In the genomic region with DNA sequence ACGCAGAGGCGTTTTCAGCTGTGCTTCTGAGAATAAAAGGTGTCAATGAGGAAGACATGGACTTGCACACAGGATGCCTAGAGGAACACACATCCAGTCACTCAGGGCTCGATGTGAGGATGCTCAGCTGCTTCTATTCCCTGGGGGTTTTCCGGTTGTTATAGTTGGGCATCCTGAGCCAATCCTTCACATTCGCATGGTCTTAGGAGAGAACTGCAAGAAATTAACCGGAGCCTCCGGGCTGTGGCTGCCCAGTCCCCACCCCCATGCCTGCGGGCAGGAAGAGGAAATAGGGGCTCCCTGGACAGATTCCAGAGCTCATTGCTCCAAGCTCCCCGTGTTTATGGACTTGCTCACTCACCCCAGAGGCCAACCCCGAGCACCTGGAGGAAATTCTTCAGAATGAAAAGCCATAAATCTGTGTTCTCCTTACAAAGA, we compare ENCODE assay signal across 8 mouse cellular contexts.
A peak's percentile ranks its signal among the peaks of the same experiment; 100 is the strongest.
DNase-seq lines count a peak whose midpoint lies in the region; ATAC-seq and TF ChIP-seq lines count a peak whose summit lies in the region.

No protein-coding gene starts in this region.

- H3K4me1 ChIP-seq in brown adipose tissue, adult 24 weeks (ENCODE audit: control insufficient read depth, insufficient read depth, insufficient read length, low read length), result peaks cover 28% of the 10 kb centered on the region
- H3K4me1 ChIP-seq in heart, embryonic 12.5 days (replicated peaks), result peaks cover 97% of the 10 kb centered on the region
- peaks cover 42% of the 10 kb centered on the region for H3K4me1 ChIP-seq in lung, postnatal 0 days (ENCODE audit: insufficient read depth, low read depth, low read length)
- H3K4me1 ChIP-seq in stomach, embryonic 15.5 days, result peaks cover 65% of the 10 kb centered on the region

- no peaks in the 10 kb centered on the region for H3K9me3 ChIP-seq in heart, embryonic 12.5 days (replicated peaks)
- H3K9me3 ChIP-seq in lung, postnatal 0 days (ENCODE audit: low read length), result no peaks in the 10 kb centered on the region
- no peaks in the 10 kb centered on the region for H3K9me3 ChIP-seq in stomach, embryonic 15.5 days

- H3K4me2 ChIP-seq in heart, embryonic 12.5 days, result peak overlapping the region; percentile 52
- peak overlapping the region; percentile 32 for H3K4me2 ChIP-seq in lung, postnatal 0 days (replicated peaks; ENCODE audit: low read depth, low read length)
- H3K4me2 ChIP-seq in stomach, embryonic 15.5 days, result peak overlapping the region; percentile 38

- no peak for TF ChIP-seq CTCF in lung, postnatal 0 days (IDR thresholded peaks at IDR 0.05)

- no peak for TF ChIP-seq EP300 in lung, postnatal 0 days (IDR thresholded peaks at IDR 0.05)

- H3K36me3 ChIP-seq in heart, embryonic 12.5 days, result 0 out of 2 replicates have a peak, but pooled peaks cover 4% of the 10 kb centered on the region
- H3K36me3 ChIP-seq in lung, postnatal 0 days (ENCODE audit: insufficient read depth, low read length), result no peaks in the 10 kb centered on the region
- H3K36me3 ChIP-seq in stomach, embryonic 15.5 days, result no peaks in the 10 kb centered on the region

- WGBS in heart, embryonic 12.5 days, result 31% methylated on average over 10 of the region's 10 CpGs
- WGBS in lung, postnatal 0 days, result 19% methylated on average over 10 of the region's 10 CpGs
- 26% methylated on average over 10 of the region's 10 CpGs for WGBS in stomach, embryonic 15.5 days

- H3K27ac ChIP-seq in brown adipose tissue, adult 24 weeks (replicated peaks; ENCODE audit: low read depth, low read length), result peak overlapping the region; percentile 84
- peak overlapping the region; percentile 94 for H3K27ac ChIP-seq in heart, embryonic 12.5 days (ENCODE audit: poor library complexity, severe bottlenecking)
- H3K27ac ChIP-seq in lung, postnatal 0 days (ENCODE audit: low read length), result peak overlapping the region; percentile 58
- H3K27ac ChIP-seq in stomach, embryonic 15.5 days, result peak overlapping the region; percentile 90

- H3K4me3 ChIP-seq in brown adipose tissue, adult 24 weeks (ENCODE audit: insufficient read depth, low read depth, low read length), result peak overlapping the region; percentile 16
- H3K4me3 ChIP-seq in heart, embryonic 12.5 days, result no peak overlapping the region
- H3K4me3 ChIP-seq in lung, postnatal 0 days (ENCODE audit: low read depth, low read length), result no peak overlapping the region
- 0 out of 2 replicates have a peak overlapping the region, but pooled peaks have one; percentile 4 for H3K4me3 ChIP-seq in stomach, embryonic 15.5 days (replicated peaks)

- ATAC-seq in heart, embryonic 12.5 days (ENCODE audit: insufficient number of reproducible peaks, low FRiP score), result no peak
- no peak for ATAC-seq in lung, postnatal 0 days
- no peak for ATAC-seq in stomach, embryonic 15.5 days (ENCODE audit: insufficient read depth, low FRiP score, low read depth)

- peak; percentile 32 for DNase-seq in MN1 (ENCODE audit: low spot score)
- DNase-seq in kidney, adult 9 months, result peak; percentile 81
- DNase-seq in lung, postnatal 0 days (ENCODE audit: low spot score), result peak; percentile 37
- no peak for DNase-seq in spleen, adult 12 weeks (ENCODE audit: low spot score)
- DNase-seq in spleen, postnatal 4 days (ENCODE audit: low spot score in 2 of 2), result no peak

- peak overlapping the region; percentile 56 for H3K9ac ChIP-seq in heart, embryonic 12.5 days
- no peak overlapping the region for H3K9ac ChIP-seq in lung, postnatal 0 days (replicated peaks; ENCODE audit: low read depth)
- no peak overlapping the region for H3K9ac ChIP-seq in stomach, embryonic 15.5 days

- no peaks in the 10 kb centered on the region for H3K27me3 ChIP-seq in heart, embryonic 12.5 days (replicated peaks)
- H3K27me3 ChIP-seq in lung, postnatal 0 days (replicated peaks; ENCODE audit: insufficient read depth, low read length), result no peaks in the 10 kb centered on the region
- no peaks in the 10 kb centered on the region for H3K27me3 ChIP-seq in stomach, embryonic 15.5 days (replicated peaks)

Comparison
In these comparisons a context has a peak if more than half of its experiments do, and no peak if none do; other contexts are left out.
1. DNase-seq: peak in MN1 (single experiment), kidney, adult 9 months (single experiment) and lung, postnatal 0 days (single experiment); none in spleen, adult 12 weeks (single experiment) and spleen, postnatal 4 days (0 of 2).
2. H3K4me3 ChIP-seq: peak in brown adipose tissue, adult 24 weeks (single experiment) and stomach, embryonic 15.5 days (single experiment); none in heart, embryonic 12.5 days (single experiment) and lung, postnatal 0 days (single experiment).
3. Peak in every context shown above with its lines, with median percentiles within 50 percentile points of each other: H3K27ac ChIP-seq and H3K4me2 ChIP-seq.